Mouse (Mus musculus) lung, postnatal 0 days (tissue): ENCODE data around the gene Camta1. TPM values are rescaled to one million over a fixed set of nuclear protein-coding genes. Genes with fewer than 3 reads are reported as not detected.
A peak's percentile ranks its signal among the peaks of the same experiment; 100 is the strongest.

ENCODE experiments used
- ATAC-seq: fragments of 200-750 bp; cut with Nextera tagmentation; 2 replicates; pipeline ENCODE4 v1.8.0; 2017; ENCODE audit warnings: moderate library complexity
- DNase-seq: peaks from one replicate; pipeline ENCODE4 v3.0.0-alpha.2; 2016; ENCODE audit warnings: low spot score
- H3K27ac ChIP-seq: fragments of 300-500 bp; sonication (generic); 2 replicates; pipeline ENCODE4 v1.5.1; 2014; ENCODE audit warnings: antibody characterized with exemption, mild to moderate bottlenecking, low read length, mixed read lengths
- H3K27me3 ChIP-seq: fragments of 300-500 bp; sonication (generic); replicated peaks from 2 replicates; pipeline ENCODE4 v1.6.1; 2014; ENCODE audit warnings: low read length, mixed read lengths; ENCODE audit not compliant: insufficient read depth
- H3K36me3 ChIP-seq: fragments of 300-500 bp; sonication (generic); 2 replicates; pipeline ENCODE4 v1.6.1; 2014; ENCODE audit warnings: low read length, mixed read lengths; ENCODE audit not compliant: insufficient read depth
- H3K4me1 ChIP-seq: fragments of 300-500 bp; sonication (generic); 2 replicates; pipeline ENCODE4 v1.6.1; 2014; ENCODE audit warnings: antibody characterized with exemption, low read depth, low read length, mixed read lengths; ENCODE audit not compliant: insufficient read depth
- H3K4me2 ChIP-seq: fragments of 300-500 bp; sonication (generic); replicated peaks from 2 replicates; pipeline ENCODE4 v1.6.1; 2014; ENCODE audit warnings: low read depth, mild to moderate bottlenecking, low read length, moderate library complexity, mixed read lengths
- H3K4me3 ChIP-seq: fragments of 300-500 bp; sonication (generic); 2 replicates; pipeline ENCODE4 v1.5.1; 2014; ENCODE audit warnings: low read depth, low read length
- H3K9ac ChIP-seq: fragments of 300-500 bp; sonication (generic); replicated peaks from 2 replicates; pipeline ENCODE4 v1.6.1; 2014; ENCODE audit warnings: low read depth, mild to moderate bottlenecking
- H3K9me3 ChIP-seq: fragments of 300-500 bp; sonication (generic); 2 replicates; pipeline ENCODE4 v1.6.1; 2016; ENCODE audit warnings: low read length, mixed read lengths
- CTCF ChIP-seq: IDR thresholded peaks from 2 replicates; pipeline ENCODE4 v1.5.1; 2016; ENCODE audit warnings: antibody characterized with exemption, mild to moderate bottlenecking
- EP300 ChIP-seq: IDR thresholded peaks from 2 replicates; pipeline ENCODE4 v1.6.1; 2016; ENCODE audit warnings: antibody characterized with exemption, mild to moderate bottlenecking, control low read depth
- WGBS: fragments of 180-500 bp; shearing (Covaris S2); extraction: QIAGEN DNeasy Blood & Tissue Kit; methylation state at CpG from one replicate; pipeline ENCODE4 v1.1.7; 2014; 5-methylcytosine and 5-hydroxymethylcytosine counted together
- polyA plus RNA-seq: library from polyadenylated mRNA; unstranded; fragments of >200 nt; fragmentation: Nextera tagmentation; extraction: Ambion mirVana; gene quantifications from 2 replicates; pipeline ENCODE4 v1.2.1, GENCODE M21; 2015

Camta1 gene
- polyA plus RNA-seq, 1 experiment from 2014 or later = 86.4 TPM

GRCm38 (mm10) chr4:150869276-150870197 is 992.1 kb downstream of the Camta1 start:
- Histone ChIP-seq H3K36me3 (peaks cover 17% of the 10 kb centered on the region), H3K4me1 (peaks cover 29% of the 10 kb centered on the region), H3K27me3 (no peaks in the 10 kb centered on the region), H3K9ac (no peak overlapping the region), H3K9me3 (no peaks in the 10 kb centered on the region), H3K27ac (peak overlapping the region; percentile 88), H3K4me2 (no peak overlapping the region), H3K4me3 (no peak overlapping the region)
- peak; percentile 71 for DNase-seq
- no peak for ATAC-seq
- TF ChIP-seq EP300 (no peak), CTCF (no peak)
- 26% methylated on average over 16 of the region's 17 CpGs for WGBS

GRCm38 (mm10) chr4:150868859-150869258 is 992.8 kb downstream of the Camta1 start:
- ATAC-seq (no peak), DNase-seq (no peak)
- H3K4me2 ChIP-seq = no peak overlapping the region
- peaks cover 32% of the 10 kb centered on the region for H3K4me1 ChIP-seq
- peak overlapping the region; percentile 88; the same call in 1 of the 2 replicates for H3K27ac ChIP-seq
- no peak for TF ChIP-seq EP300
- TF ChIP-seq CTCF = no peak
- no peak overlapping the region for H3K4me3 ChIP-seq
- no peak overlapping the region for H3K9ac ChIP-seq
- no peaks in the 10 kb centered on the region for H3K27me3 ChIP-seq
- H3K9me3 ChIP-seq = no peaks in the 10 kb centered on the region
- 69% methylated on average over 2 of the region's 2 CpGs for WGBS
- H3K36me3 ChIP-seq = peaks cover 17% of the 10 kb centered on the region

GRCm38 (mm10) chr4:150868161-150868560 is 993.5 kb downstream of the Camta1 start:
- no peaks in the 10 kb centered on the region for H3K9me3 ChIP-seq
- DNase-seq (no peak), ATAC-seq (no peak)
- no peak for TF ChIP-seq EP300
- no peak for TF ChIP-seq CTCF
- no peak overlapping the region for H3K4me2 ChIP-seq
- H3K27ac ChIP-seq = peak overlapping the region; percentile 21; the same call in 1 of the 2 replicates
- peaks cover 17% of the 10 kb centered on the region for H3K36me3 ChIP-seq
- no peak overlapping the region for H3K4me3 ChIP-seq
- H3K9ac ChIP-seq = no peak overlapping the region
- H3K27me3 ChIP-seq = no peaks in the 10 kb centered on the region
- peaks cover 33% of the 10 kb centered on the region for H3K4me1 ChIP-seq
- 55% methylated on average over 6 of the region's 6 CpGs for WGBS

Other genes starting within 250 kb of the Camta1 start
- gene Dnajc11, start 71.8 kb upstream of the Camta1 start, polyA plus RNA-seq = 23.0 and 24.9 TPM in 2 replicates
- gene Thap3, start 127.1 kb upstream of the Camta1 start, polyA plus RNA-seq = 31.0 and 33.3 TPM in 2 replicates
- 18.0 TPM in 2 replicates for gene Phf13, start 134.4 kb upstream of the Camta1 start, polyA plus RNA-seq
- gene Klhl21, start 146.9 kb upstream of the Camta1 start, polyA plus RNA-seq = 13.4 and 13.7 TPM in 2 replicates
- gene Zbtb48, start 165.8 kb upstream of the Camta1 start, polyA plus RNA-seq = 13.2 and 13.7 TPM in 2 replicates
- 0.21 and 0.35 TPM in 2 replicates for gene Tas1r1, start 176.7 kb upstream of the Camta1 start, polyA plus RNA-seq
- 10.0 and 11.3 TPM in 2 replicates for gene Nol9, start 177.4 kb upstream of the Camta1 start, polyA plus RNA-seq
- 17.4 and 18.8 TPM in 2 replicates for gene Plekhg5, start 210.6 kb upstream of the Camta1 start, polyA plus RNA-seq